Mouse (Mus musculus) left cerebral cortex, adult 8-10 months (tissue): Measurements from ENCODE around the gene Sorl1. TPM values are rescaled to one million over a fixed set of nuclear protein-coding genes. Genes with fewer than 3 reads are reported as not detected.

ENCODE experiments used
- DNase-seq, 2 experiments: peaks; one replicate each; pipeline ENCODE4 v3.0.0; 2022; ENCODE audit warnings: low spot score in 2 of 2
- total RNA-seq, 4 experiments: library from RNA; stranded (reverse); gene quantifications; 2 replicates each; pipeline ENCODE4 v1.2.4; 2022

The Sorl1 gene
- total RNA-seq, 4 experiments from 2014 or later = 150 to 183 (median 172) TPM

- DNase-seq = no peak
Measured at GRCm38 (mm10) chr9:42122441-42122840, 1.7 kb downstream of the Sorl1 start.

- DNase-seq = no peak
Measured at GRCm38 (mm10) chr9:42121631-42122354, 2.3 kb downstream of the Sorl1 start.

- DNase-seq = no peak
Measured at GRCm38 (mm10) chr9:42116418-42117056, 7.6 kb downstream of the Sorl1 start.

- DNase-seq = no peak
Measured at GRCm38 (mm10) chr9:42115078-42115477, 9.0 kb downstream of the Sorl1 start.

GRCm38 (mm10) chr9:42113316-42113715 is 10.8 kb downstream of the Sorl1 start:
- no peak for DNase-seq

GRCm38 (mm10) chr9:42112691-42113090 is 11.4 kb downstream of the Sorl1 start:
- DNase-seq = no peak

GRCm38 (mm10) chr9:42111256-42111655 is 12.8 kb downstream of the Sorl1 start:
- no peak for DNase-seq

- peak in 1 of 2 experiments; percentile 61 for DNase-seq
Measured at GRCm38 (mm10) chr9:42109837-42110451, 14.2 kb downstream of the Sorl1 start.

- DNase-seq = no peak
Measured at GRCm38 (mm10) chr9:42109131-42109530, 15.0 kb downstream of the Sorl1 start.

- peak in 1 of 2 experiments; percentile 80 for DNase-seq
Measured at GRCm38 (mm10) chr9:42108369-42108951, 15.6 kb downstream of the Sorl1 start.

- no peak for DNase-seq
Measured at GRCm38 (mm10) chr9:42107062-42107461, 17.0 kb downstream of the Sorl1 start.

- no peak for DNase-seq
Measured at GRCm38 (mm10) chr9:42106305-42106704, 17.8 kb downstream of the Sorl1 start.

- DNase-seq = no peak
Measured at GRCm38 (mm10) chr9:42103546-42103945, 20.6 kb downstream of the Sorl1 start.

GRCm38 (mm10) chr9:42102013-42102412 is 22.1 kb downstream of the Sorl1 start:
- DNase-seq = no peak

- peak in 1 of 2 experiments; percentile 59 for DNase-seq
Measured at GRCm38 (mm10) chr9:42101266-42101665, 22.8 kb downstream of the Sorl1 start.

GRCm38 (mm10) chr9:42100618-42101210 is 23.4 kb downstream of the Sorl1 start:
- no peak for DNase-seq

- no peak for DNase-seq
Measured at GRCm38 (mm10) chr9:42098474-42099121, 25.5 kb downstream of the Sorl1 start.

- DNase-seq = no peak
Measured at GRCm38 (mm10) chr9:42097731-42098473, 26.2 kb downstream of the Sorl1 start.

GRCm38 (mm10) chr9:42097006-42097730 is 26.9 kb downstream of the Sorl1 start:
- no peak for DNase-seq

- no peak for DNase-seq
Measured at GRCm38 (mm10) chr9:42094752-42095151, 29.3 kb downstream of the Sorl1 start.
